Mouse (Mus musculus) natural killer cell, adult 2 months (primary cell): ENCODE results near the gene Slc22a21.
"Not testable (repeated sequence)": the region's sequence is repeated elsewhere in the genome, so short reads cannot be mapped to it uniquely, and the experiment has no call there.

Experiments
- DNase-seq, 2 experiments: peaks; one replicate each; pipeline ENCODE4 v3.0.0; 2022; ENCODE audit warnings: low spot score in 2 of 2

Gene Slc22a21

GRCm38 (mm10) chr11:54002147-54002760, 22.1 kb upstream of the Slc22a21 start:
- DNase-seq = peak in 1 of 2 experiments; percentile 21

GRCm38 (mm10) chr11:53997661-53998060, 17.5 kb upstream of the Slc22a21 start:
- DNase-seq = no peak

- no peak for DNase-seq
Observed at GRCm38 (mm10) chr11:53992264-53992663, 12.1 kb upstream of the Slc22a21 start.

- DNase-seq = no peak
Observed at GRCm38 (mm10) chr11:53989232-53989631, 9.1 kb upstream of the Slc22a21 start.

- DNase-seq = no peak
Observed at GRCm38 (mm10) chr11:53988081-53988480, 7.9 kb upstream of the Slc22a21 start.

- DNase-seq = no peak
Observed at GRCm38 (mm10) chr11:53981396-53981795, 1.3 kb upstream of the Slc22a21 start.

- not testable (repeated sequence) for DNase-seq
Observed at GRCm38 (mm10) chr11:53979456-53979787, 710 bp downstream of the Slc22a21 start.

- DNase-seq = no peak
Observed at GRCm38 (mm10) chr11:53977672-53978071, 2.5 kb downstream of the Slc22a21 start.

GRCm38 (mm10) chr11:53975559-53975958, 4.6 kb downstream of the Slc22a21 start:
- DNase-seq = no peak

- DNase-seq = no peak
Observed at GRCm38 (mm10) chr11:53958984-53959383, 21.1 kb downstream of the Slc22a21 start.

- DNase-seq = peak; percentile 25 to 39
Observed at GRCm38 (mm10) chr11:53958176-53958575, 22.0 kb downstream of the Slc22a21 start.

- DNase-seq = no peak
Observed at GRCm38 (mm10) chr11:53956636-53957035, 23.5 kb downstream of the Slc22a21 start.

- DNase-seq = no peak
Observed at GRCm38 (mm10) chr11:53954653-53955052, 25.5 kb downstream of the Slc22a21 start.

- DNase-seq = not testable (repeated sequence)
Observed at GRCm38 (mm10) chr11:53950133-53950532, 30.0 kb downstream of the Slc22a21 start.

GRCm38 (mm10) chr11:53931944-53932318, 48.2 kb downstream of the Slc22a21 start:
- not testable (repeated sequence) for DNase-seq

- DNase-seq = peak; percentile 26 to 41
Observed at GRCm38 (mm10) chr11:53931091-53931943, 48.8 kb downstream of the Slc22a21 start.

GRCm38 (mm10) chr11:53929741-53930140, 50.4 kb downstream of the Slc22a21 start:
- no peak for DNase-seq

GRCm38 (mm10) chr11:53928585-53928984, 51.5 kb downstream of the Slc22a21 start:
- DNase-seq = no peak

- no peak for DNase-seq
Observed at GRCm38 (mm10) chr11:53926303-53926702, 53.8 kb downstream of the Slc22a21 start.

- DNase-seq = no peak
Observed at GRCm38 (mm10) chr11:53918851-53919250, 61.3 kb downstream of the Slc22a21 start.

GRCm38 (mm10) chr11:53911011-53911410, 69.1 kb downstream of the Slc22a21 start:
- DNase-seq = no peak

GRCm38 (mm10) chr11:53908686-53909085, 71.4 kb downstream of the Slc22a21 start:
- DNase-seq = no peak

GRCm38 (mm10) chr11:53904534-53904925, 75.6 kb downstream of the Slc22a21 start:
- DNase-seq = no peak
